Mouse (Mus musculus): ENCODE measurements at regions not wholly inside any gene's neighbourhood (a gene's known extent, or its start where the extent isn't known, plus 50 kb on each side); places are given as distances from the start of the nearest gene placed in this dataset.

DNA sequence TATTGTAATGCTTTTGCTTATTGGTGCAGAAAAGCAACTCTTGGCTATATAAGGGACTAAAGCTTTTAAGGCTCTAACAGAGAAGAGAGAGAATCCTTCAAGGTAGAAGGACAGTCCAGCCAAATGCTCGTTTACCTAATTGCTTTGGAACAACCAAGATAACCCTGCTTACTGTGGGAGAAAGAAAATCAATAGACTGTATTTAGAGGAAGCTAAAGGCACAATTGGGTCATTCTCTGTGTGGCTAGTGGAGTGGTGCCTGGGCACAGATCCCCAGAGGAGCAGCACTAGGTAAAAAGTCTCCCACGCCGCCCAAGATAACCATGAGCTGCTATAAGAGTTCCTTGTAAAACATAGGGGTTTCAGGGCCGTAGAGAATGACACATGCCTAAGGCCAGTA is 217.6 kb downstream of the Sptssa start:
- no peak for TF ChIP-seq USF1 (IDR thresholded peaks at IDR 0.05; ENCODE audit: low read depth)
- no peak for TF ChIP-seq MAX (IDR thresholded peaks at IDR 0.05)
- TF ChIP-seq MYOG (IDR thresholded peaks at IDR 0.05; ENCODE audit: control insufficient read depth, extremely low read depth, insufficient read length): no peak
- no peak for TF ChIP-seq CEBPB (IDR thresholded peaks at IDR 0.05; ENCODE audit: low read depth)
- TF ChIP-seq MYOD1 (IDR thresholded peaks at IDR 0.05; ENCODE audit: control insufficient read depth, insufficient read length, low read depth): no peak
- no peak for TF ChIP-seq FOSL1 (IDR thresholded peaks at IDR 0.05; ENCODE audit: insufficient read depth, low read length, poor library complexity, severe bottlenecking)
- Histone ChIP-seq H3K4me3 (ENCODE audit: insufficient read depth, poor library complexity, severe bottlenecking) (no peak overlapping the region), H3K27me3 (ENCODE audit: control insufficient read depth, insufficient read depth, insufficient read length) (no peaks in the 10 kb centered on the region), H3K79me3 (ENCODE audit: low read depth) (no peaks in the 10 kb centered on the region), H3ac (ENCODE audit: control insufficient read depth, insufficient read length, low read depth) (no peak overlapping the region), H3K79me2 (ENCODE audit: control insufficient read depth, insufficient read depth) (no peaks in the 10 kb centered on the region), H3K36me3 (ENCODE audit: control insufficient read depth, insufficient read depth) (no peaks in the 10 kb centered on the region)

DNA sequence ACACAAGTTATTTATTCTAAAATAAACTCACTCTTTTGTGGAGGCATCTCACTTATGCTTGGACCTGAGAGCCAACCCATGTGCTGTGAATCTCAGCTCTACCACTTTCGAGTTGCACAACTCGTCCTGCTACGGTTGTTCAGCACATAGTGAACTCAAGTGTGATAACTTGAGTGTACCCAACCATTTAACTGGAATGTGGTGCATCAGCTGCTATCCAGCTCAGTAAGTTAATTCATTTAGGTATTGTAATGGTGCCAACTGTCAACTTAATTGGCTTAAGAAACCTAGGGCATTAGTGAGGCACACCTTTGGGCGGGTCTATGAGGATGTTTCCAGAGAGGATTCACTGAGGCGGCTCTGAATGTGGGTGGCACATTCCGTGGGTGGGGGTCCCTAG is 221.6 kb upstream of the Egln3 start:
- no peak overlapping the region for H3K4me3 ChIP-seq (ENCODE audit: insufficient read depth, poor library complexity, severe bottlenecking)
- TF ChIP-seq CTCF (IDR thresholded peaks at IDR 0.05; ENCODE audit: control insufficient read depth, insufficient read depth, insufficient read length): no peak
- no peak for TF ChIP-seq MYOG (IDR thresholded peaks at IDR 0.05; ENCODE audit: control insufficient read depth, extremely low read depth, insufficient read length)
- TF ChIP-seq MYOD1 (IDR thresholded peaks at IDR 0.05; ENCODE audit: control insufficient read depth, insufficient read length, low read depth): no peak
- TF ChIP-seq MAX (IDR thresholded peaks at IDR 0.05): no peak
- TF ChIP-seq CEBPB (IDR thresholded peaks at IDR 0.05; ENCODE audit: low read depth): no peak
- no peak for TF ChIP-seq FOSL1 (IDR thresholded peaks at IDR 0.05; ENCODE audit: insufficient read depth, low read length, poor library complexity, severe bottlenecking)
- no peak for TF ChIP-seq USF1 (IDR thresholded peaks at IDR 0.05; ENCODE audit: low read depth)
- no peaks in the 10 kb centered on the region for H3K27me3 ChIP-seq (ENCODE audit: control insufficient read depth, insufficient read depth, insufficient read length)
- no peaks in the 10 kb centered on the region for H3K79me2 ChIP-seq (ENCODE audit: control insufficient read depth, insufficient read depth)
- no peak overlapping the region for H3ac ChIP-seq (ENCODE audit: control insufficient read depth, insufficient read length, low read depth)
- no peaks in the 10 kb centered on the region for H3K79me3 ChIP-seq (ENCODE audit: low read depth)
- H3K36me3 ChIP-seq (ENCODE audit: control insufficient read depth, insufficient read depth): no peaks in the 10 kb centered on the region

DNA sequence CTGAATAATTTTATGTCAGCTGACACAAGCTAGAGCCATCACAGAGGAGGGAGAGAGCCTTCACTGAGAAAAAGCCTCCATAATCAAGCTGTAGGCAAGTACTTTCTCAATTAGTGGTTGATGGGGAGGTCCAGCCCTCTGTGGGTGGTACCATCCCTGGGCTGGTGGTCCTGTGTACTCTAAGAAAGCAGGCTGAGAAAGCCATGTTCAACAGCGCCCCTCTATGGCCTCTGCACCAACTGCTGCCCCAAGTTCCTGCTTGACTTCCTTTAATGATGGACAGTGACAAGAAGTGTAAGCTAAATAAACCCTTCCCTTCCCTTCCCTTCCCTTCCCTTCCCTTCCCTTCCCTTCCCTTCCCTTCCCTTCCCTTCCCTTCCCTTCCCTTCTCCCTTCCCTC is 211.2 kb upstream of the Egln3 start:
- H3K36me3 ChIP-seq (ENCODE audit: control insufficient read depth, insufficient read depth): no peaks in the 10 kb centered on the region

DNA sequence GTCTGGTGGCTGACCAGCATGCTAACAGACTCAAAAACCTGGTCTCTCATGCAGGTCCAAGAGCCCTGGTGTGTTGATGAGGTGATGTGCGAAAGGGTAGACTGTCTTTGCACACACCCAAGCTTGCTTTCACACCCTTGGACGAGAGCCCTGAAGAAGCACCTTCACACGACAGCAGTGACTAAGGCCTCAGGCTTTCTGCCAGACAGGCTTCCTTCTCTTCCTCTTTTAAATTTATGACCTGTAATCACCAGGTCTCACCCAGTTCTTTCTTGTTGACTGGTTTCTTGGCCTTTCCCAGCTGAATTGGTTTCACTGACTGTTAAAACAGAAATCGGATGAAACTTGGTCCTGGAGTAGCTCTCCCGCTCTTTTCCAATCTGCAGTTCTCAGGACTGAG is 210.5 kb upstream of the Egln3 start:
- Histone ChIP-seq H3K4me3 (ENCODE audit: insufficient read depth, poor library complexity, severe bottlenecking) (no peak overlapping the region), H3ac (ENCODE audit: control insufficient read depth, insufficient read length, low read depth) (no peak overlapping the region), H3K27me3 (ENCODE audit: control insufficient read depth, insufficient read depth, insufficient read length) (no peaks in the 10 kb centered on the region), H3K36me3 (ENCODE audit: control insufficient read depth, insufficient read depth) (no peaks in the 10 kb centered on the region), H3K79me3 (ENCODE audit: low read depth) (no peaks in the 10 kb centered on the region), H3K79me2 (ENCODE audit: control insufficient read depth, insufficient read depth) (no peaks in the 10 kb centered on the region)
- TF ChIP-seq USF1 (IDR thresholded peaks at IDR 0.05; ENCODE audit: low read depth) (no peak), MYOG (IDR thresholded peaks at IDR 0.05; ENCODE audit: control insufficient read depth, extremely low read depth, insufficient read length) (no peak), MYOD1 (IDR thresholded peaks at IDR 0.05; ENCODE audit: control insufficient read depth, insufficient read length, low read depth) (no peak), CEBPB (IDR thresholded peaks at IDR 0.05; ENCODE audit: low read depth) (no peak), MAX (IDR thresholded peaks at IDR 0.05) (no peak), CTCF (IDR thresholded peaks at IDR 0.05; ENCODE audit: control insufficient read depth, insufficient read depth, insufficient read length) (no peak), FOSL1 (IDR thresholded peaks at IDR 0.05; ENCODE audit: insufficient read depth, low read length, poor library complexity, severe bottlenecking) (no peak)

More for the DNA sequence above, 211.2 kb upstream of the Egln3 start:
- no peaks in the 10 kb centered on the region for H3K79me3 ChIP-seq (ENCODE audit: low read depth)
- no peak overlapping the region for H3K4me3 ChIP-seq (ENCODE audit: insufficient read depth, poor library complexity, severe bottlenecking)
- no peaks in the 10 kb centered on the region for H3K27me3 ChIP-seq (ENCODE audit: control insufficient read depth, insufficient read depth, insufficient read length)
- no peak for TF ChIP-seq MYOD1 (IDR thresholded peaks at IDR 0.05; ENCODE audit: control insufficient read depth, insufficient read length, low read depth)
- TF ChIP-seq MAX (IDR thresholded peaks at IDR 0.05): no peak
- no peak for TF ChIP-seq CEBPB (IDR thresholded peaks at IDR 0.05; ENCODE audit: low read depth)
- TF ChIP-seq CTCF (IDR thresholded peaks at IDR 0.05; ENCODE audit: control insufficient read depth, insufficient read depth, insufficient read length): no peak
- no peak for TF ChIP-seq FOSL1 (IDR thresholded peaks at IDR 0.05; ENCODE audit: insufficient read depth, low read length, poor library complexity, severe bottlenecking)
- TF ChIP-seq USF1 (IDR thresholded peaks at IDR 0.05; ENCODE audit: low read depth): no peak
- no peak for TF ChIP-seq MYOG (IDR thresholded peaks at IDR 0.05; ENCODE audit: control insufficient read depth, extremely low read depth, insufficient read length)
- H3ac ChIP-seq (ENCODE audit: control insufficient read depth, insufficient read length, low read depth): no peak overlapping the region
- H3K79me2 ChIP-seq (ENCODE audit: control insufficient read depth, insufficient read depth): no peaks in the 10 kb centered on the region

DNA sequence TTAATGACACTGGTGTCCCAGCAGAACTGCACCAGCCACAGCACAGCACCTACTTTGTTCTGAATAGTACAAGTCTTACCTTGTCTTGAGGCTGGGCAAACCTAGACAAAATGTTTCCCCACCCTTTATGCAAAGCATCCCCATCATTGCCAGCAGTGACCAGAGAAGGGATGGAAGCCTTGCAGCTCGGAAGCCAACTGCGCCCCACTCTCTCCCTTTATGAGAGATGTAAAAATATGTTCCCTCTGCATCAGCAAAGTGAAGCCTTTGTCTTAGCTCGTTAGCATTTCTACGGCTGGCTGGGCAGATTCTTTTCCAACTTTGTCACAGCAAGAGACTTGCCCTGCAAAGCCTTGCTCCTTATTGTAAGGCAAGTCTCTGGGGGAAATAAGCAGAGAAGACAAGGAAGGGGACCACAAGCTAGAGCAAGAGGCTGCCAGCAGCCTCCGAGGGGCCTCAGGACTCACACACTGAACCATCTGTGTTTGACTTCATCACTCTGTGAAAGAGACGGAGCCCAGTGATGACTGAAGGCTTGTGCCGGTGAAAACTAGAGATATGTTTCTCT is 206.5 kb upstream of the Egln3 start:
- TF ChIP-seq CTCF (IDR thresholded peaks at IDR 0.05; ENCODE audit: control insufficient read depth, insufficient read depth, insufficient read length): no peak
- TF ChIP-seq MAX (IDR thresholded peaks at IDR 0.05): no peak
- no peak for TF ChIP-seq CEBPB (IDR thresholded peaks at IDR 0.05; ENCODE audit: low read depth)
- TF ChIP-seq USF1 (IDR thresholded peaks at IDR 0.05; ENCODE audit: low read depth): no peak
- no peak for TF ChIP-seq MYOG (IDR thresholded peaks at IDR 0.05; ENCODE audit: control insufficient read depth, extremely low read depth, insufficient read length)
- TF ChIP-seq FOSL1 (IDR thresholded peaks at IDR 0.05; ENCODE audit: insufficient read depth, low read length, poor library complexity, severe bottlenecking): no peak
- TF ChIP-seq MYOD1 (IDR thresholded peaks at IDR 0.05; ENCODE audit: control insufficient read depth, insufficient read length, low read depth): no peak
- H3K79me2 ChIP-seq (ENCODE audit: control insufficient read depth, insufficient read depth): no peaks in the 10 kb centered on the region

DNA sequence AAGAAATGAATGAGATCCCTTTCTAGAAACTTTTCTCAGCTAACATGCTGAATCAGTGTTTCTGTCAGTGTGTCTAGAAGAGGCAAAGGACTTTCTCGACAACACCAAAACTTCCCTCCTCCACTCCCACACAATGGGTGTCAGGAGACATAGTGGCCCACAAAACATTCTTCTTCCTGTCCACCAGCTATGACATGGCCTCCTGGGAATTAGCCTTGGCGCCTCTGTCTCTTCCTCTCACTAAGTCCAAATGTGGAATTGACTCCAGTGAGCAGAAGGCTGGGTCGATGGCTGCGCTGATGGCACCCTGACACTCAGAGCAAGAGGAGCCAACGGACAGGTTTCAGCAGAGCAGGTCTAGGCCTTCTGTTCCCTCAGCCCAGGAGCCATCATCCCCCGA is 205.2 kb upstream of the Egln3 start:
- no peaks in the 10 kb centered on the region for H3K27me3 ChIP-seq (ENCODE audit: control insufficient read depth, insufficient read depth, insufficient read length)
- H3ac ChIP-seq (ENCODE audit: control insufficient read depth, insufficient read length, low read depth): no peak overlapping the region
- no peak overlapping the region for H3K4me3 ChIP-seq (ENCODE audit: insufficient read depth, poor library complexity, severe bottlenecking)
- no peaks in the 10 kb centered on the region for H3K79me3 ChIP-seq (ENCODE audit: low read depth)
- TF ChIP-seq CTCF (IDR thresholded peaks at IDR 0.05; ENCODE audit: control insufficient read depth, insufficient read depth, insufficient read length): no peak
- TF ChIP-seq USF1 (IDR thresholded peaks at IDR 0.05; ENCODE audit: low read depth): no peak
- no peak for TF ChIP-seq CEBPB (IDR thresholded peaks at IDR 0.05; ENCODE audit: low read depth)
- TF ChIP-seq FOSL1 (IDR thresholded peaks at IDR 0.05; ENCODE audit: insufficient read depth, low read length, poor library complexity, severe bottlenecking): no peak
- no peaks in the 10 kb centered on the region for H3K36me3 ChIP-seq (ENCODE audit: control insufficient read depth, insufficient read depth)
- no peaks in the 10 kb centered on the region for H3K79me2 ChIP-seq (ENCODE audit: control insufficient read depth, insufficient read depth)

More for the DNA sequence above, 206.5 kb upstream of the Egln3 start:
- no peak overlapping the region for H3K4me3 ChIP-seq (ENCODE audit: insufficient read depth, poor library complexity, severe bottlenecking)
- H3K36me3 ChIP-seq (ENCODE audit: control insufficient read depth, insufficient read depth): no peaks in the 10 kb centered on the region
- no peak overlapping the region for H3ac ChIP-seq (ENCODE audit: control insufficient read depth, insufficient read length, low read depth)
- no peaks in the 10 kb centered on the region for H3K79me3 ChIP-seq (ENCODE audit: low read depth)
- H3K27me3 ChIP-seq (ENCODE audit: control insufficient read depth, insufficient read depth, insufficient read length): no peaks in the 10 kb centered on the region
